Mouse (Mus musculus) testis, adult 2 months (tissue): Measurements from ENCODE around the gene Aff3.

ENCODE experiments used
- CTCF ChIP-seq: fragments of 200-500 bp; IDR thresholded peaks from 2 replicates; pipeline ENCODE4 v1.5.1; 2012; ENCODE audit warnings: low read depth, mild to moderate bottlenecking, inconsistent platforms, low read length, moderate library complexity; ENCODE audit not compliant: control insufficient read depth, insufficient read depth, insufficient replicate concordance
- POLR2A ChIP-seq: fragments of 200-500 bp; IDR thresholded peaks from 2 replicates; pipeline ENCODE4 v1.6.1; 2012; ENCODE audit warnings: low read depth, mild to moderate bottlenecking, inconsistent platforms, low read length, moderate library complexity; ENCODE audit not compliant: control insufficient read depth

- TF ChIP-seq CTCF: no peak
- no peak for TF ChIP-seq POLR2A
Observed at GRCm38 (mm10) chr1:38399269-38399668, 265.5 kb downstream of the Aff3 start.
